Mouse (Mus musculus) central nervous system, embryonic 11.5 days (tissue): ENCODE data around the gene Gm14296. TPM values are rescaled to one million over a fixed set of nuclear protein-coding genes. Genes with fewer than 3 reads are reported as not detected.

Experiments used
- polyA plus RNA-seq: library from polyadenylated mRNA; depleted of rRNA; stranded (reverse); fragments of >200 nt; gene quantifications from 2 replicates; pipeline ENCODE4 v1.2.3, GENCODE M21; 2012; rRNA removed

Gene Gm14296
- 7.1 and 12.1 TPM in 2 replicates for polyA plus RNA-seq

GRCm38 (mm10) chr2:176927709-176928108 lies at the start of gene Gm14296:
TSS of gene Gm14296 (minus strand) at chr2:176927809.

Other genes with a start within 250 kb of the Gm14296 start
- 9.8 and 26.5 TPM in 2 replicates for gene Gm14305, start 219.5 kb downstream of the Gm14296 start, polyA plus RNA-seq
- 5.0 and 21.6 TPM in 2 replicates for gene Gm14295, start 129.2 kb downstream of the Gm14296 start, polyA plus RNA-seq
- gene Gm14408, start 96.7 kb downstream of the Gm14296 start, polyA plus RNA-seq = not detected in 2 replicates
- gene Gm14419, start 73.1 kb upstream of the Gm14296 start, polyA plus RNA-seq = 1.5 and 5.9 TPM in 2 replicates
- gene Gm14401, start 146.5 kb upstream of the Gm14296 start, polyA plus RNA-seq = not detected in 2 replicates